Mouse (Mus musculus) CH12.LX (cell line): Measurements from ENCODE around the gene Pla2g5. TPM values are rescaled to one million over a fixed set of nuclear protein-coding genes. Genes with fewer than 3 reads are reported as not detected.
"Not testable (repeated sequence)": the region's sequence is repeated elsewhere in the genome, so short reads cannot be mapped to it uniquely, and the experiment has no call there.

ENCODE experiments used
- DNase-seq: peaks from one replicate; pipeline ENCODE4 v3.0.0-alpha.2; 2013; ENCODE audit errors: extremely low read depth
- H3K27ac ChIP-seq: 2 replicates; pipeline ENCODE4 v1.5.1; 2012; ENCODE audit warnings: low read depth, mild to moderate bottlenecking, control low read depth, moderate library complexity; ENCODE audit not compliant: insufficient read depth
- H3K27me3 ChIP-seq: replicated peaks from 2 replicates; pipeline ENCODE3; 2012; ENCODE audit warnings: inconsistent platforms
- H3K36me3 ChIP-seq, 2 experiments: replicated peaks in 1 of 2; 2 replicates each; pipeline versions ENCODE3 to v1.6.1; 2012; ENCODE audit warnings: inconsistent platforms in 1 of 2, low read length in 1 of 2, mild to moderate bottlenecking in 1 of 2, mixed read lengths in 1 of 2, moderate library complexity in 1 of 2; ENCODE audit not compliant: control insufficient read depth in 1 of 2, insufficient read depth in 1 of 2
- H3K4me1 ChIP-seq, 2 experiments: 2 replicates each; pipeline ENCODE4 v1.6.1; 2012; ENCODE audit warnings: inconsistent platforms in 1 of 2, moderate library complexity in 1 of 2; ENCODE audit not compliant: insufficient read depth in 2 of 2, control insufficient read depth in 1 of 2
- H3K4me2 ChIP-seq: 2 replicates; pipeline ENCODE4 v1.6.1; 2012; ENCODE audit warnings: low read depth, mild to moderate bottlenecking, control low read depth; ENCODE audit not compliant: poor library complexity, insufficient read depth, severe bottlenecking
- H3K4me3 ChIP-seq, 3 experiments: fragments of 150-350 bp in 1 of 3; sonication (generic) in 1 of 3; replicated peaks in 1 of 3; 2 replicates each; pipeline versions ENCODE3 to v1.5.1; 2011 to 2012; ENCODE audit warnings: low read depth in 2 of 3, low read length in 2 of 3, mild to moderate bottlenecking in 2 of 3, moderate library complexity in 2 of 3, control low read depth in 1 of 3, improper control_type of control experiment in 1 of 3, inconsistent platforms in 1 of 3, mixed read lengths in 1 of 3; ENCODE audit not compliant: poor library complexity in 1 of 3
- H3K79me2 ChIP-seq: replicated peaks from 2 replicates; pipeline ENCODE4 v1.6.1; 2012; ENCODE audit warnings: mild to moderate bottlenecking, moderate library complexity; ENCODE audit not compliant: control insufficient read depth, poor library complexity, insufficient read depth, severe bottlenecking; ENCODE audit errors: extremely low read depth
- H3K9ac ChIP-seq: 2 replicates; pipeline ENCODE4 v1.6.1; 2012; ENCODE audit warnings: low read depth, mild to moderate bottlenecking, control low read depth, moderate library complexity; ENCODE audit not compliant: insufficient read depth
- H3K9me3 ChIP-seq: replicated peaks from 2 replicates; pipeline ENCODE3; 2012; ENCODE audit warnings: low read length, inconsistent platforms, mixed read lengths
- BHLHE40 ChIP-seq: IDR thresholded peaks from 2 replicates; pipeline ENCODE4 v1.6.1; 2011; ENCODE audit warnings: mild to moderate bottlenecking, low read depth, low read length, improper control_type of control experiment
- CHD2 ChIP-seq: IDR thresholded peaks from 2 replicates; pipeline ENCODE4 v1.6.1; 2011; ENCODE audit warnings: low read length, improper control_type of control experiment
- CTCF ChIP-seq, 2 experiments: IDR thresholded peaks in 1 of 2; conservative IDR thresholded peaks in 1 of 2; 2 replicates each; pipeline ENCODE4 v1.5.1; 2011 to 2012; ENCODE audit warnings: low read depth in 2 of 2, low read length in 2 of 2, improper control_type of control experiment in 1 of 2, inconsistent platforms in 1 of 2, mild to moderate bottlenecking in 1 of 2, moderate library complexity in 1 of 2
- ELF1 ChIP-seq: IDR thresholded peaks from 2 replicates; pipeline ENCODE4 v1.6.1; 2014; ENCODE audit warnings: low read depth, mild to moderate bottlenecking, inconsistent platforms, low read length, improper control_type of control experiment
- EP300 ChIP-seq: IDR thresholded peaks from 2 replicates; pipeline ENCODE4 v1.6.1; 2011; ENCODE audit warnings: low read length, improper control_type of control experiment
- ETS1 ChIP-seq: conservative IDR thresholded peaks from 2 replicates; pipeline ENCODE4 v1.6.1; 2012; ENCODE audit warnings: low read depth, mild to moderate bottlenecking, inconsistent platforms, low read length, improper control_type of control experiment, moderate library complexity
- GABPA ChIP-seq: IDR thresholded peaks from 2 replicates; pipeline ENCODE4 v1.6.1; 2012; ENCODE audit warnings: low read depth, low read length, improper control_type of control experiment, inconsistent platforms; ENCODE audit not compliant: insufficient replicate concordance
- HCFC1 ChIP-seq: IDR thresholded peaks from 2 replicates; pipeline ENCODE4 v1.6.1; 2012; ENCODE audit warnings: low read depth, mild to moderate bottlenecking, inconsistent platforms, low read length, improper control_type of control experiment
- JUND ChIP-seq: conservative IDR thresholded peaks from 2 replicates; pipeline ENCODE4 v1.6.1; 2011; ENCODE audit warnings: low read depth, low read length, improper control_type of control experiment
- KAT2A ChIP-seq: IDR thresholded peaks from 2 replicates; pipeline ENCODE4 v1.6.1; 2012; ENCODE audit warnings: low read length, improper control_type of control experiment, inconsistent platforms; ENCODE audit not compliant: insufficient replicate concordance
- MEF2A ChIP-seq: IDR thresholded peaks from 2 replicates; pipeline ENCODE4 v1.6.1; 2014; ENCODE audit warnings: low read depth, mild to moderate bottlenecking, inconsistent platforms, low read length, improper control_type of control experiment, borderline replicate concordance
- MXI1 ChIP-seq: IDR thresholded peaks from 2 replicates; pipeline ENCODE4 v1.6.1; 2011; ENCODE audit warnings: mild to moderate bottlenecking, low read depth, low read length, improper control_type of control experiment
- MYC ChIP-seq: IDR thresholded peaks from 2 replicates; pipeline ENCODE4 v1.6.1; 2011; ENCODE audit warnings: low read depth, mild to moderate bottlenecking, improper control_type of control experiment, low read length
- NELFE ChIP-seq: IDR thresholded peaks from 2 replicates; pipeline ENCODE4 v1.6.1; 2011; ENCODE audit warnings: low read depth, low read length, improper control_type of control experiment
- PAX5 ChIP-seq: IDR thresholded peaks from 2 replicates; pipeline ENCODE4 v1.6.1; 2012; ENCODE audit warnings: low read length, inconsistent platforms, mixed read lengths
- RCOR1 ChIP-seq: conservative IDR thresholded peaks from 2 replicates; pipeline ENCODE4 v1.6.1; 2012; ENCODE audit warnings: low read depth, mild to moderate bottlenecking, inconsistent platforms, low read length, improper control_type of control experiment
- SIN3A ChIP-seq: IDR thresholded peaks from 2 replicates; pipeline ENCODE4 v1.6.1; 2012; ENCODE audit warnings: low read length, improper control_type of control experiment, inconsistent platforms
- USF2 ChIP-seq: conservative IDR thresholded peaks from 2 replicates; pipeline ENCODE4 v1.6.1; 2011; ENCODE audit warnings: low read depth, low read length, improper control_type of control experiment
- ZMIZ1 ChIP-seq: IDR thresholded peaks from 2 replicates; pipeline ENCODE4 v1.6.1; 2012; ENCODE audit warnings: low read depth, mild to moderate bottlenecking, inconsistent platforms, low read length, improper control_type of control experiment
- ZNF384 ChIP-seq: IDR thresholded peaks from 2 replicates; pipeline ENCODE4 v1.6.1; 2012; ENCODE audit warnings: low read depth, low read length, improper control_type of control experiment, inconsistent platforms
- dilution Hi-C: fragments of 300-500 bp; cut with MboI; formaldehyde crosslinking; loops from 2 replicates; pipeline ENCODE4 v1.14.3; 2020; ENCODE audit warnings: low sequenced_read_pairs; ENCODE audit not compliant: extremely low pct_unique_long_range_greater_than_20kb, extremely low pct_ligation_motif_present
- in situ Hi-C: fragments of 300-500 bp; cut with MboI; formaldehyde crosslinking; loops from 3 replicates; pipeline ENCODE4 v1.14.3; 2019; ENCODE audit warnings: low sequenced_read_pairs, low pct_ligation_motif_present, low pct_unique_long_range_greater_than_20kb, mixed read lengths
- polyA plus RNA-seq: library from polyadenylated mRNA; unstranded; fragments of >175 nt; gene quantifications from 2 replicates; pipeline ENCODE4 v1.2.1, GENCODE M21; 2012; ENCODE audit warnings: low read depth; ENCODE audit not compliant: insufficient read length
- total RNA-seq, 2 experiments: library from RNA; depleted of rRNA; stranded (reverse); fragments of 300-350 nt in 1 of 2; fragments of >200 nt in 1 of 2; gene quantifications; 2 replicates each; pipeline ENCODE4 v1.2.3; 2012 to 2014

The Pla2g5 gene
- total and polyA plus RNA-seq, 3 experiments: 0.53 to 0.68 TPM; not detected in 1

GRCm38 (mm10) chr4:138824660-138825059 is 38.6 kb downstream of the Pla2g5 start:
- H3K9ac ChIP-seq: no peak overlapping the region
- H3K27me3 ChIP-seq: peaks cover 46% of the 10 kb centered on the region
- no peak overlapping the region for H3K27ac ChIP-seq
- TF ChIP-seq CTCF (conservative IDR thresholded peaks at IDR 0.05 in 1 of 2, IDR thresholded peaks at IDR 0.05 in 1 of 2; ENCODE audit: low read depth in 2 of 2, low read length in 2 of 2): peak in 1 of 2 experiments; percentile 20; a peak in 1 of 4 replicates
- no peak for TF ChIP-seq CHD2
- no peak for DNase-seq
- no peak overlapping the region for H3K4me3 ChIP-seq
- H3K79me2 ChIP-seq: no peaks in the 10 kb centered on the region
- dilution Hi-C loops (no loop called here), in situ Hi-C loops (no loop called here)
- H3K4me2 ChIP-seq: no peak overlapping the region
- H3K9me3 ChIP-seq: peaks cover 20% of the 10 kb centered on the region
- H3K36me3 ChIP-seq: no peaks in the 10 kb centered on the region
- H3K4me1 ChIP-seq: no peaks in the 10 kb centered on the region

- dilution Hi-C loops, H3K79me2 ChIP-seq, H3K9ac ChIP-seq, H3K27ac ChIP-seq, H3K4me3 ChIP-seq, in situ Hi-C loops, H3K36me3 ChIP-seq, H3K4me1 ChIP-seq, H3K4me2 ChIP-seq, DNase-seq: not testable (repeated sequence)
- peaks cover 20% of the 10 kb centered on the region for H3K9me3 ChIP-seq
- peaks cover 43% of the 10 kb centered on the region for H3K27me3 ChIP-seq
These were observed 39.1 kb downstream of the Pla2g5 start for GRCm38 (mm10) chr4:138824161-138824560.

GRCm38 (mm10) chr4:138821036-138821435 is 42.2 kb downstream of the Pla2g5 start:
- no peak overlapping the region for H3K9ac ChIP-seq
- H3K27me3 ChIP-seq: peaks cover 47% of the 10 kb centered on the region
- H3K79me2 ChIP-seq: no peaks in the 10 kb centered on the region
- H3K36me3 ChIP-seq: no peaks in the 10 kb centered on the region
- in situ Hi-C loops (no loop called here), dilution Hi-C loops (no loop called here)
- TF ChIP-seq CTCF (conservative IDR thresholded peaks at IDR 0.05 in 1 of 2, IDR thresholded peaks at IDR 0.05 in 1 of 2; ENCODE audit: low read depth in 2 of 2, low read length in 2 of 2): no peak
- no peak for TF ChIP-seq HCFC1
- TF ChIP-seq RCOR1: no peak
- no peak for TF ChIP-seq BHLHE40
- no peak for TF ChIP-seq GABPA
- no peak for TF ChIP-seq MEF2A
- TF ChIP-seq SIN3A: no peak
- TF ChIP-seq USF2: no peak
- TF ChIP-seq ELF1: no peak
- no peak for TF ChIP-seq EP300
- TF ChIP-seq MYC: no peak
- TF ChIP-seq JUND: no peak
- TF ChIP-seq PAX5: no peak
- TF ChIP-seq NELFE: no peak
- TF ChIP-seq ZNF384: no peak
- no peak for TF ChIP-seq ZMIZ1
- TF ChIP-seq MXI1: no peak
- TF ChIP-seq ETS1: no peak
- TF ChIP-seq KAT2A: no peak
- peaks cover 19% of the 10 kb centered on the region for H3K9me3 ChIP-seq
- H3K4me2 ChIP-seq: no peak overlapping the region
- no peak overlapping the region for H3K4me3 ChIP-seq
- DNase-seq: no peak
- no peaks in the 10 kb centered on the region for H3K4me1 ChIP-seq
- H3K27ac ChIP-seq: no peak overlapping the region
